Mouse (Mus musculus): ENCODE measurements around the gene Tlcd1. TPM values are rescaled to one million over a fixed set of nuclear protein-coding genes. Genes with fewer than 3 reads are reported as not detected.
"Not testable (repeated sequence)": the region's sequence is repeated elsewhere in the genome, so short reads cannot be mapped to it uniquely, and the experiment has no call there.

Tlcd1 gene
- 12.8 and 13.2 TPM in 2 replicates for polyA plus RNA-seq (2015; fragmentation: Nextera tagmentation; extraction: Ambion mirVana)

- ATAC-seq (ENCODE audit: low FRiP score, low read depth): peak; percentile 71
- peaks cover 53% of the 10 kb centered on the region for H3K4me1 ChIP-seq (replicated peaks)
- H3K27ac ChIP-seq (replicated peaks): peak within 1 kb of the TSS; percentile 89
- H3K4me3 ChIP-seq: peak within 1 kb of the TSS; percentile 78
- H3K4me2 ChIP-seq: peak within 1 kb of the TSS; percentile 87
- H3K9me3 ChIP-seq: no peaks in the 10 kb centered on the region
- WGBS: under 1% methylated on average over 32 of the region's 32 CpGs
- H3K36me3 ChIP-seq: peaks cover 20% of the 10 kb centered on the region
- H3K9ac ChIP-seq: peak within 1 kb of the TSS; percentile 57
- H3K27me3 ChIP-seq: no peaks in the 10 kb centered on the region
Measured at GRCm38 (mm10) chr11:78176402-78176862, at the start of gene Tlcd1, which contains the start of gene Nek8. TSS of gene Tlcd1 (plus strand) at chr11:78176711. TSS of gene Nek8 (minus strand) at chr11:78176675.

- 86% methylated on average over 4 of the region's 4 CpGs for WGBS
- Histone ChIP-seq H3K27me3 (no peaks in the 10 kb centered on the region), H3K36me3 (no peaks in the 10 kb centered on the region), H3K4me3 (no peak overlapping the region), H3K4me1 (replicated peaks) (peaks cover 16% of the 10 kb centered on the region; the same call in 1 of the 2 replicates), H3K4me2 (no peak overlapping the region), H3K9me3 (no peaks in the 10 kb centered on the region), H3K9ac (no peak overlapping the region), H3K27ac (replicated peaks) (no peak overlapping the region)
- ATAC-seq (ENCODE audit: low FRiP score, low read depth): no peak
Measured at GRCm38 (mm10) chr11:78126739-78127138, 49.8 kb upstream of the Tlcd1 start.

GRCm38 (mm10) chr11:78129458-78129857 is 47.1 kb upstream of the Tlcd1 start:
- Histone ChIP-seq H3K9me3 (no peaks in the 10 kb centered on the region), H3K27me3 (no peaks in the 10 kb centered on the region), H3K4me2 (no peak overlapping the region), H3K27ac (replicated peaks) (0 out of 2 replicates have a peak overlapping the region, but pooled peaks have one; percentile 28), H3K9ac (no peak overlapping the region), H3K4me3 (no peak overlapping the region), H3K4me1 (replicated peaks) (peaks cover 16% of the 10 kb centered on the region; the same call in 1 of the 2 replicates), H3K36me3 (no peaks in the 10 kb centered on the region)
- ATAC-seq (ENCODE audit: low FRiP score, low read depth): no peak
- 68% methylated on average over 8 of the region's 8 CpGs for WGBS

- H3K4me2 ChIP-seq: no peak overlapping the region
- ATAC-seq (ENCODE audit: low FRiP score, low read depth): no peak
- peaks cover 11% of the 10 kb centered on the region; the same call in 1 of the 2 replicates for H3K4me1 ChIP-seq (replicated peaks)
- no peak overlapping the region for H3K4me3 ChIP-seq
- H3K9ac ChIP-seq: no peak overlapping the region
- no peak overlapping the region for H3K27ac ChIP-seq (replicated peaks)
- no peaks in the 10 kb centered on the region for H3K36me3 ChIP-seq
- WGBS: 92% methylated on average over 6 of the region's 6 CpGs
- no peaks in the 10 kb centered on the region for H3K9me3 ChIP-seq
- no peaks in the 10 kb centered on the region for H3K27me3 ChIP-seq
Measured at GRCm38 (mm10) chr11:78133915-78134314, 42.6 kb upstream of the Tlcd1 start.

- ATAC-seq (ENCODE audit: low FRiP score, low read depth): no peak
- H3K36me3 ChIP-seq: no peaks in the 10 kb centered on the region
- no peaks in the 10 kb centered on the region for H3K9me3 ChIP-seq
- 0 out of 2 replicates have a peak, but pooled peaks cover 7% of the 10 kb centered on the region for H3K4me1 ChIP-seq (replicated peaks)
- WGBS: 86% methylated on average over 3 of the region's 3 CpGs
- no peak overlapping the region for H3K4me2 ChIP-seq
- H3K4me3 ChIP-seq: no peak overlapping the region
- no peak overlapping the region for H3K27ac ChIP-seq (replicated peaks)
- no peaks in the 10 kb centered on the region for H3K27me3 ChIP-seq
- no peak overlapping the region for H3K9ac ChIP-seq
Measured at GRCm38 (mm10) chr11:78134344-78134743, 42.2 kb upstream of the Tlcd1 start.

GRCm38 (mm10) chr11:78135314-78135713 is 41.2 kb upstream of the Tlcd1 start:
- H3K36me3 ChIP-seq; H3K27ac ChIP-seq (replicated peaks); ATAC-seq (ENCODE audit: low FRiP score, low read depth); H3K4me3 ChIP-seq; H3K9ac ChIP-seq; H3K4me2 ChIP-seq; H3K4me1 ChIP-seq (replicated peaks); H3K9me3 ChIP-seq; H3K27me3 ChIP-seq: not testable (repeated sequence)
- WGBS: 89% methylated on average over 7 of the region's 7 CpGs

GRCm38 (mm10) chr11:78136132-78136531 is 40.4 kb upstream of the Tlcd1 start:
- no peaks in the 10 kb centered on the region for H3K27me3 ChIP-seq
- no peak overlapping the region for H3K4me3 ChIP-seq
- no peak for ATAC-seq (ENCODE audit: low FRiP score, low read depth)
- H3K9me3 ChIP-seq: no peaks in the 10 kb centered on the region
- no peak overlapping the region for H3K4me2 ChIP-seq
- H3K9ac ChIP-seq: no peak overlapping the region
- 0 out of 2 replicates have a peak, but pooled peaks cover 7% of the 10 kb centered on the region for H3K4me1 ChIP-seq (replicated peaks)
- H3K27ac ChIP-seq (replicated peaks): no peak overlapping the region
- no peaks in the 10 kb centered on the region for H3K36me3 ChIP-seq
- WGBS: 96% methylated on average over 1 of the region's 1 CpGs

GRCm38 (mm10) chr11:78137584-78137983 is 38.9 kb upstream of the Tlcd1 start:
- H3K4me3 ChIP-seq: no peak overlapping the region
- whole genome bisulfite sequencing: 79% methylated on average over 4 of the region's 4 CpGs
- no peak for ATAC-seq (ENCODE audit: low FRiP score, low read depth)
- no peaks in the 10 kb centered on the region for H3K36me3 ChIP-seq
- H3K9ac ChIP-seq: no peak overlapping the region
- no peaks in the 10 kb centered on the region for H3K9me3 ChIP-seq
- H3K4me1 ChIP-seq (replicated peaks): 0 out of 2 replicates have a peak, but pooled peaks cover 7% of the 10 kb centered on the region
- H3K27ac ChIP-seq (replicated peaks): no peak overlapping the region
- H3K4me2 ChIP-seq: no peak overlapping the region
- no peaks in the 10 kb centered on the region for H3K27me3 ChIP-seq

GRCm38 (mm10) chr11:78138023-78138422 is 38.5 kb upstream of the Tlcd1 start:
- Histone ChIP-seq H3K4me2 (no peak overlapping the region), H3K36me3 (no peaks in the 10 kb centered on the region), H3K4me3 (no peak overlapping the region), H3K27ac (replicated peaks) (no peak overlapping the region), H3K9ac (no peak overlapping the region), H3K27me3 (no peaks in the 10 kb centered on the region), H3K4me1 (replicated peaks) (0 out of 2 replicates have a peak, but pooled peaks cover 7% of the 10 kb centered on the region), H3K9me3 (no peaks in the 10 kb centered on the region)
- whole genome bisulfite sequencing: 89% methylated on average over 3 of the region's 3 CpGs
- no peak for ATAC-seq (ENCODE audit: low FRiP score, low read depth)

GRCm38 (mm10) chr11:78140665-78141064 is 35.8 kb upstream of the Tlcd1 start:
- no peak overlapping the region for H3K4me3 ChIP-seq
- no peak overlapping the region for H3K4me2 ChIP-seq
- H3K9ac ChIP-seq: no peak overlapping the region
- 83% methylated on average over 5 of the region's 5 CpGs for WGBS
- H3K4me1 ChIP-seq (replicated peaks): 0 out of 2 replicates have a peak, but pooled peaks cover 7% of the 10 kb centered on the region
- H3K9me3 ChIP-seq: no peaks in the 10 kb centered on the region
- no peak overlapping the region for H3K27ac ChIP-seq (replicated peaks)
- peaks cover 15% of the 10 kb centered on the region for H3K36me3 ChIP-seq
- ATAC-seq (ENCODE audit: low FRiP score, low read depth): no peak
- H3K27me3 ChIP-seq: no peaks in the 10 kb centered on the region

- Histone ChIP-seq H3K27ac (replicated peaks) (no peak overlapping the region), H3K4me1 (replicated peaks) (no peaks in the 10 kb centered on the region), H3K9ac (no peak overlapping the region), H3K36me3 (peaks cover 27% of the 10 kb centered on the region), H3K9me3 (no peaks in the 10 kb centered on the region), H3K27me3 (no peaks in the 10 kb centered on the region), H3K4me2 (no peak overlapping the region), H3K4me3 (no peak overlapping the region)
- no peak for ATAC-seq (ENCODE audit: low FRiP score, low read depth)
- 77% methylated on average over 2 of the region's 2 CpGs for WGBS
Measured at GRCm38 (mm10) chr11:78143520-78143919, 33.0 kb upstream of the Tlcd1 start.

GRCm38 (mm10) chr11:78146168-78146567 is 30.3 kb upstream of the Tlcd1 start:
- Histone ChIP-seq H3K36me3 (peaks cover 45% of the 10 kb centered on the region), H3K4me2 (no peak overlapping the region), H3K27ac (replicated peaks) (no peak overlapping the region), H3K4me3 (no peak overlapping the region), H3K4me1 (replicated peaks) (no peaks in the 10 kb centered on the region), H3K27me3 (no peaks in the 10 kb centered on the region), H3K9ac (no peak overlapping the region), H3K9me3 (no peaks in the 10 kb centered on the region)
- ATAC-seq (ENCODE audit: low FRiP score, low read depth): no peak
- 84% methylated on average over 5 of the region's 5 CpGs for WGBS

All from hindbrain, embryonic 15.5 days (tissue).